Mouse (Mus musculus) liver, adult 2 months (tissue): ENCODE data around the gene Shisa6.

Experiments
- CTCF ChIP-seq: fragments of 200-500 bp; IDR thresholded peaks from 2 replicates; pipeline ENCODE4 v1.5.1; 2011; ENCODE audit warnings: low read depth, low read length, control low read depth
- POLR2A ChIP-seq: fragments of 200-500 bp; IDR thresholded peaks from 2 replicates; pipeline ENCODE4 v1.6.1; 2011; ENCODE audit warnings: low read length, control low read depth; ENCODE audit not compliant: insufficient read depth; ENCODE audit errors: extremely low read depth

GRCm38 (mm10) chr11:66265336-66265990 lies 260.3 kb downstream of the Shisa6 start:
- TF ChIP-seq CTCF, result no peak
- TF ChIP-seq POLR2A, result no peak
